Mouse (Mus musculus) cortical plate, adult 2 months (tissue): Measurements from ENCODE around the gene Hoxb4.

ENCODE experiments used
- CTCF ChIP-seq: fragments of 200-500 bp; IDR thresholded peaks from 2 replicates; pipeline ENCODE4 v1.5.1; 2011; ENCODE audit warnings: mild to moderate bottlenecking, control low read depth, low read length; ENCODE audit not compliant: insufficient read depth; ENCODE audit errors: extremely low read depth
- POLR2A ChIP-seq: fragments of 200-500 bp; IDR thresholded peaks from 2 replicates; pipeline ENCODE4 v1.6.1; 2011; ENCODE audit warnings: mild to moderate bottlenecking, low read length, control low read depth; ENCODE audit not compliant: insufficient read depth; ENCODE audit errors: extremely low read depth

GRCm38 (mm10) chr11:96297428-96297827 lies 20.6 kb upstream of the Hoxb4 start:
- TF ChIP-seq POLR2A: no peak
- TF ChIP-seq CTCF: no peak
